Mouse (Mus musculus): Measurements from ENCODE around the gene Auts2. TPM values are rescaled to one million over a fixed set of nuclear protein-coding genes. Genes with fewer than 3 reads are reported as not detected.

Auts2 gene
- polyA plus RNA-seq, 1 experiment from 2014 or later, result 82.5 TPM

DNA sequence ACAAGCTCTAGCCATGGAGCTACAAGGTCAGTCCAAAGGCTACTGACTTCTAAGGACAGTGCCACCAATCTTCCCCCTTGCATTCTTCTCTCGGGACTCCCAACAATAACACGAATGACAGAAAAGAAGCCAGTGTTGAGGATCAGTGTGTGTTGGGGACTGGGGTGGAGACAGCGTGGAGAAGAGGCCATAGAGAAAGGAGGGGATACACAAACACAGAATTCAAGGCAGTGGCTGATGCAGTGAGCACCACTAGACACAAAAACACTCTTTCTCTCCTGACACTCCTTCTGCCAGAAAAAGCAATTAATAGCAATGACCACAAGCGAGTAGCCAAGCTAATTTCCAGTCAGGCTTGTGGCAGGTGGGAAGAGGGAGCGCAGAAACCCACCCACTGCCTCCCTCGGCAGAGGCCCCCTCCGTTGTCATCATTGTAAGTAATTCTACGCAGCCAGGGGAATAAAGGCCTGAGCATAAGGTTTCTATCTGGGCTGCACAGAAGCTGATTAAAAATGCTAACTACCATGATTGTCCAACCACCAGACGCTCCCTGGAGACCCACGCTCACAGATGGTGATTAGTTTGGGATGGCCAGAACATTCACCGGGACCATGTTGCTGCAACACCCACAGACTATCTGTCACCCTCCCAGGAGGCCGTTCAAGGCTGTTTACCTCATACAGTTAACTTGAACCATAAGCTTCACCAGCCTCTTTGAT, 862.9 kb downstream of the Auts2 start:
- Histone ChIP-seq H3K27ac (ENCODE audit: low read depth, low read length) (peak overlapping the region; percentile 66), H3K27me3 (ENCODE audit: control insufficient read depth, insufficient read depth, low read length) (no peaks in the 10 kb centered on the region), H3K4me3 (ENCODE audit: low read depth, low read length) (no peak overlapping the region), H3K9ac (replicated peaks; ENCODE audit: low read depth, low read length) (no peak overlapping the region), H3K36me3 (ENCODE audit: control insufficient read depth, insufficient read depth, low read length) (no peaks in the 10 kb centered on the region), H3K9me3 (ENCODE audit: control insufficient read depth, low read length) (no peaks in the 10 kb centered on the region), H3K4me2 (ENCODE audit: low read depth, low read length) (no peak overlapping the region), H3K4me1 (ENCODE audit: control insufficient read depth, insufficient read depth, low read length) (peaks cover 13% of the 10 kb centered on the region)
- WGBS, result 13% methylated on average over 12 of the region's 12 CpGs
- peak; percentile 69 for ATAC-seq (ENCODE audit: low read depth)

- no peaks in the 10 kb centered on the region for H3K36me3 ChIP-seq (ENCODE audit: control insufficient read depth, insufficient read depth, low read length)
- ATAC-seq (ENCODE audit: low read depth), result no peak
- no peaks in the 10 kb centered on the region for H3K9me3 ChIP-seq (ENCODE audit: control insufficient read depth, low read length)
- no peak overlapping the region for H3K4me3 ChIP-seq (ENCODE audit: low read depth, low read length)
- H3K4me1 ChIP-seq (ENCODE audit: control insufficient read depth, insufficient read depth, low read length), result peaks cover 13% of the 10 kb centered on the region
- H3K4me2 ChIP-seq (ENCODE audit: low read depth, low read length), result no peak overlapping the region
- no peaks in the 10 kb centered on the region for H3K27me3 ChIP-seq (ENCODE audit: control insufficient read depth, insufficient read depth, low read length)
- WGBS, result 100% methylated on average over 1 of the region's 1 CpGs
- H3K27ac ChIP-seq (ENCODE audit: low read depth, low read length), result no peak overlapping the region
- H3K9ac ChIP-seq (replicated peaks; ENCODE audit: low read depth, low read length), result no peak overlapping the region
Observed at GRCm38 (mm10) chr5:131679523-131679922, 863.6 kb downstream of the Auts2 start.

DNA sequence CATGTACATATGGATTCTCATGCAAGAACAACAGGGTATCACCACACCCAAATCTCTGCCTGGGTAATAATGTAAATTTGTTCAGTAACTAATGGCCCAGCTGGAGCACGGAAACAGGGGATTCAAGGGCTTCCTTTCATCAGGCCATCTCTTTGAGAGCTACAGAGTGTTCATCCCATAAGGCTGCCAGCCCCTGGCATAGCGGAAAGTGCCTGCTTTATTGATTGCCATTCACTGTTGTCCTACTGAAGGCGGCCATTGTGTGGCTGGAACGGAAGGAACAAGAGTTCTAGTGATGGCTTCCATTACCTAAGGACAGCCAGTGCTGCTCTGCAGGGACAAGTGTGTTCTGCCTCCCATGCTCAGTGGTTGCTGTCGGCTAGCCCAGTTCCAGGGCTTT, 865.6 kb downstream of the Auts2 start:
- H3K4me1 ChIP-seq (ENCODE audit: control insufficient read depth, insufficient read depth, low read length), result peaks cover 13% of the 10 kb centered on the region
- H3K9ac ChIP-seq (replicated peaks; ENCODE audit: low read depth, low read length), result no peak overlapping the region
- no peak overlapping the region for H3K27ac ChIP-seq (ENCODE audit: low read depth, low read length)
- H3K36me3 ChIP-seq (ENCODE audit: control insufficient read depth, insufficient read depth, low read length), result no peaks in the 10 kb centered on the region
- no peaks in the 10 kb centered on the region for H3K9me3 ChIP-seq (ENCODE audit: control insufficient read depth, low read length)
- no peak overlapping the region for H3K4me2 ChIP-seq (ENCODE audit: low read depth, low read length)
- 38% methylated on average over 5 of the region's 5 CpGs for WGBS
- no peak for ATAC-seq (ENCODE audit: low read depth)
- no peak overlapping the region for H3K4me3 ChIP-seq (ENCODE audit: low read depth, low read length)
- H3K27me3 ChIP-seq (ENCODE audit: control insufficient read depth, insufficient read depth, low read length), result no peaks in the 10 kb centered on the region

- H3K4me2 ChIP-seq (ENCODE audit: low read depth, low read length), result no peak overlapping the region
- no peaks in the 10 kb centered on the region for H3K9me3 ChIP-seq (ENCODE audit: control insufficient read depth, low read length)
- H3K9ac ChIP-seq (replicated peaks; ENCODE audit: low read depth, low read length), result no peak overlapping the region
- H3K27ac ChIP-seq (ENCODE audit: low read depth, low read length), result no peak overlapping the region
- no peak overlapping the region for H3K4me3 ChIP-seq (ENCODE audit: low read depth, low read length)
- H3K36me3 ChIP-seq (ENCODE audit: control insufficient read depth, insufficient read depth, low read length), result no peaks in the 10 kb centered on the region
- 86% methylated on average over 4 of the region's 4 CpGs for WGBS
- H3K4me1 ChIP-seq (ENCODE audit: control insufficient read depth, insufficient read depth, low read length), result no peaks in the 10 kb centered on the region; the same call in 1 of the 2 replicates
- ATAC-seq (ENCODE audit: low read depth), result no peak
- no peaks in the 10 kb centered on the region for H3K27me3 ChIP-seq (ENCODE audit: control insufficient read depth, insufficient read depth, low read length)
Observed at GRCm38 (mm10) chr5:131673696-131674095, 869.4 kb downstream of the Auts2 start.

GRCm38 (mm10) chr5:131665068-131665467, 878.1 kb downstream of the Auts2 start:
- Histone ChIP-seq H3K4me2 (ENCODE audit: low read depth, low read length) (no peak overlapping the region), H3K36me3 (ENCODE audit: control insufficient read depth, insufficient read depth, low read length) (no peaks in the 10 kb centered on the region), H3K9me3 (ENCODE audit: control insufficient read depth, low read length) (no peaks in the 10 kb centered on the region), H3K9ac (replicated peaks; ENCODE audit: low read depth, low read length) (no peak overlapping the region), H3K27ac (ENCODE audit: low read depth, low read length) (no peak overlapping the region; the same call in 1 of the 2 replicates), H3K27me3 (ENCODE audit: control insufficient read depth, insufficient read depth, low read length) (no peaks in the 10 kb centered on the region), H3K4me1 (ENCODE audit: control insufficient read depth, insufficient read depth, low read length) (peaks cover 6% of the 10 kb centered on the region; the same call in 1 of the 2 replicates), H3K4me3 (ENCODE audit: low read depth, low read length) (no peak overlapping the region)
- 51% methylated on average over 8 of the region's 8 CpGs for WGBS
- ATAC-seq (ENCODE audit: low read depth), result no peak

DNA sequence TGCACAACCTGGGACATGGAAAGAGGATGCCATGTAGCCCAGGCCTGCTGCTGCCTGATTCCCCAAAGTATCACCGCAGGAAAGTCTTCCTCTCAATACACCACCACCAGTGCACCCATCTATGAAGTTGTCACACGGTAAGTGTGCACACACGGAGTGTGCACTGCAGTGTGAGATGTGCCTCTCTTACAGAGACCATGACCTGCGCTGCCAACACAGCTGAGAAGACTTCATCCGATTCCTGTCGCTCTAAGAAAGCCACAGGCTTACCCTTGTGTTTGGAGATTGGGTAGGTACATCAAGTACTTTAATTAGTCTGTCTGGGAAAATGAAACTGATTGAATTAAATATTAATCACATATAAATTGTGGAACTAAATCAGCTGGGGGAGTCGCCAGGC, 878.5 kb downstream of the Auts2 start:
- Histone ChIP-seq H3K4me2 (ENCODE audit: low read depth, low read length) (no peak overlapping the region), H3K27ac (ENCODE audit: low read depth, low read length) (no peak overlapping the region), H3K36me3 (ENCODE audit: control insufficient read depth, insufficient read depth, low read length) (no peaks in the 10 kb centered on the region), H3K9ac (replicated peaks; ENCODE audit: low read depth, low read length) (no peak overlapping the region), H3K4me1 (ENCODE audit: control insufficient read depth, insufficient read depth, low read length) (peaks cover 6% of the 10 kb centered on the region; the same call in 1 of the 2 replicates), H3K4me3 (ENCODE audit: low read depth, low read length) (no peak overlapping the region), H3K27me3 (ENCODE audit: control insufficient read depth, insufficient read depth, low read length) (no peaks in the 10 kb centered on the region), H3K9me3 (ENCODE audit: control insufficient read depth, low read length) (no peaks in the 10 kb centered on the region)
- no peak for ATAC-seq (ENCODE audit: low read depth)
- 74% methylated on average over 7 of the region's 7 CpGs for WGBS

- WGBS, result 68% methylated on average over 2 of the region's 2 CpGs
- no peaks in the 10 kb centered on the region for H3K36me3 ChIP-seq (ENCODE audit: control insufficient read depth, insufficient read depth, low read length)
- H3K27me3 ChIP-seq (ENCODE audit: control insufficient read depth, insufficient read depth, low read length), result no peaks in the 10 kb centered on the region
- H3K27ac ChIP-seq (ENCODE audit: low read depth, low read length), result no peak overlapping the region
- H3K4me1 ChIP-seq (ENCODE audit: control insufficient read depth, insufficient read depth, low read length), result peaks cover 11% of the 10 kb centered on the region
- no peaks in the 10 kb centered on the region for H3K9me3 ChIP-seq (ENCODE audit: control insufficient read depth, low read length)
- no peak overlapping the region for H3K4me2 ChIP-seq (ENCODE audit: low read depth, low read length)
- H3K4me3 ChIP-seq (ENCODE audit: low read depth, low read length), result no peak overlapping the region
- no peak for ATAC-seq (ENCODE audit: low read depth)
- no peak overlapping the region for H3K9ac ChIP-seq (replicated peaks; ENCODE audit: low read depth, low read length)
Observed at GRCm38 (mm10) chr5:131662657-131663056, 880.5 kb downstream of the Auts2 start.

GRCm38 (mm10) chr5:131658822-131659515, 884.2 kb downstream of the Auts2 start:
- Histone ChIP-seq H3K9ac (replicated peaks; ENCODE audit: low read depth, low read length) (no peak overlapping the region), H3K4me2 (ENCODE audit: low read depth, low read length) (no peak overlapping the region), H3K4me1 (ENCODE audit: control insufficient read depth, insufficient read depth, low read length) (peaks cover 8% of the 10 kb centered on the region), H3K27me3 (ENCODE audit: control insufficient read depth, insufficient read depth, low read length) (no peaks in the 10 kb centered on the region), H3K9me3 (ENCODE audit: control insufficient read depth, low read length) (no peaks in the 10 kb centered on the region), H3K4me3 (ENCODE audit: low read depth, low read length) (no peak overlapping the region), H3K27ac (ENCODE audit: low read depth, low read length) (peak overlapping the region; percentile 39; the same call in 1 of the 2 replicates), H3K36me3 (ENCODE audit: control insufficient read depth, insufficient read depth, low read length) (no peaks in the 10 kb centered on the region)
- 35% methylated on average over 19 of the region's 19 CpGs for WGBS
- ATAC-seq (ENCODE audit: low read depth), result peak; percentile 86

DNA sequence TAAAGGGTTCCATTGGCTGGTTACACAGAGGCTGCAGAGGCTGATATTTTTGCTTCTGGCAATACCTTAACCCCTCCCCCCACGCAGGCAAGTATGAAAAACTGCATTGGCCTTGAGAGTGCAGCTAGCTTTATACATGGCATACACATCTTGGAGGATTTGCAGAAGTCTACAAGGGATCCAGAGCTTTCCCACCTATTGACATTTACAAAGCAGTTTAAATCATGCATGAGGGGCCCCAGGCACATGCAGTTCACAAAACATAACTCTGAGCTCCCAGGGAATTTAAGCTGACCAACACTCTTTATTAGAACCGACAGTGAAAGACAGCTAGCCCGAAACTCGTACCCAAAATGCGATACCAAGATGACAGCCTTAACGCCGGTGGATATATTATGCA, 888.9 kb downstream of the Auts2 start:
- 70% methylated on average over 7 of the region's 7 CpGs for WGBS
- H3K9ac ChIP-seq (replicated peaks; ENCODE audit: low read depth, low read length), result no peak overlapping the region
- H3K4me1 ChIP-seq (ENCODE audit: control insufficient read depth, insufficient read depth, low read length), result peaks cover 12% of the 10 kb centered on the region
- no peak overlapping the region for H3K27ac ChIP-seq (ENCODE audit: low read depth, low read length)
- H3K4me2 ChIP-seq (ENCODE audit: low read depth, low read length), result no peak overlapping the region
- H3K9me3 ChIP-seq (ENCODE audit: control insufficient read depth, low read length), result no peaks in the 10 kb centered on the region
- no peak for ATAC-seq (ENCODE audit: low read depth)
- no peaks in the 10 kb centered on the region for H3K27me3 ChIP-seq (ENCODE audit: control insufficient read depth, insufficient read depth, low read length)
- H3K4me3 ChIP-seq (ENCODE audit: low read depth, low read length), result no peak overlapping the region
- no peaks in the 10 kb centered on the region for H3K36me3 ChIP-seq (ENCODE audit: control insufficient read depth, insufficient read depth, low read length)

All from neural tube, embryonic 14.5 days (tissue).